Mouse (Mus musculus): ENCODE results near the gene Cdx2.

Cdx2 gene

DNA sequence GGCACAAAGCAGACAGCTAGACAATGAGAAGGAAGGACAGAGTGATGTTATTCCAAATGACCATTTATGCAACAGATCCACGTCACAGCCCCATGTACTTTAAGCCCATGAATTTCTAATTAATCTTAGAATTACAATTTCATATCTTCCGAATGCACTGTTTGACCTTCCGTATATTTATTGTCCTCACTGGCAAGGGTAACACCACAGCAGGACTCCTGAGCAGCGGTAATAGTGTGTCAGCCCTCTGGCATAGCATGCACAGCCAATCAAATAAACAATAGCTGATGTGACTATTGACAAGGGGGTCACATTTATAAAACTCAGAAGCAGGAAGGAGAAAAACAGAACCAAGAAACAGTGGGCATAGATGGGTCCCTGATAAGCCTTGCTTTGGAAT lies 46.3 kb downstream of the Cdx2 start:
- no peak for DNase-seq (ENCODE audit: low read depth, low spot score)

- no peak for DNase-seq (ENCODE audit: low read depth, low spot score)
Measured at GRCm38 (mm10) chr5:147260189-147260588, 46.9 kb downstream of the Cdx2 start.
